Mouse (Mus musculus): ENCODE results near the gene Abhd2. TPM values are rescaled to one million over a fixed set of nuclear protein-coding genes. Genes with fewer than 3 reads are reported as not detected.

The Abhd2 gene
- total RNA-seq, 2 experiments from 2014 or later: 40.0 to 45.2 TPM

- intact Hi-C loops (cut with DNase I): no loop called here
- DNase-seq: no peak
These were observed 124.5 kb downstream of the Abhd2 start for GRCm38 (mm10) chr7:79397446-79397963.

- intact Hi-C loops (cut with DNase I): no loop called here
- no peak for DNase-seq
These were observed 125.4 kb downstream of the Abhd2 start for GRCm38 (mm10) chr7:79398426-79398825.

- intact Hi-C loops (cut with DNase I): no loop called here
- no peak for DNase-seq
These were observed 126.0 kb downstream of the Abhd2 start for GRCm38 (mm10) chr7:79398971-79399370.

- no peak for DNase-seq
These were observed 127.3 kb downstream of the Abhd2 start for GRCm38 (mm10) chr7:79400296-79400695.

GRCm38 (mm10) chr7:79414449-79415375, 141.7 kb downstream of the Abhd2 start:
- DNase-seq: no peak
- intact Hi-C loops (cut with DNase I): no loop called here

More at GRCm38 (mm10) chr7:79400296-79400695, 127.3 kb downstream of the Abhd2 start:
- intact Hi-C loops (cut with DNase I): no loop called here

Other genes starting within 250 kb of the Abhd2 start
- 1 to 10 TPM; 1.8 to 2.3 TPM for gene Acan, start 219.7 kb upstream of the Abhd2 start, total RNA-seq (2021)
- 1 to 10 TPM in 1 of 2 experiments, under 1 TPM in 1; 0.69 to 1.4 TPM for gene Hapln3, start 142.2 kb upstream of the Abhd2 start, total RNA-seq (2021)
- 100 to 1,000 TPM; 197 to 202 TPM for gene Mfge8, start 124.1 kb upstream of the Abhd2 start, total RNA-seq (2021)
- gene Rlbp1, start 113.8 kb downstream of the Abhd2 start, total RNA-seq (2021): not detected
- gene Fanci, start 118.7 kb downstream of the Abhd2 start, total RNA-seq (2021): 1 to 10 TPM; 2.3 to 2.4 TPM
- gene Polg, start 193.2 kb downstream of the Abhd2 start, total RNA-seq (2021): 10 to 100 TPM; 54.5 to 64.5 TPM